Mouse (Mus musculus): ENCODE measurements at regions not wholly inside any gene's neighbourhood (a gene's known extent, or its start where the extent isn't known, plus 50 kb on each side); places are given as distances from the start of the nearest gene placed in this dataset.

GRCm38 (mm10) chr4:153675431-153675830, 192.8 kb upstream of the Ajap1 start:
- no peak for TF ChIP-seq ZC3H11A (IDR thresholded peaks at IDR 0.05; ENCODE audit: borderline replicate concordance, low read depth, low read length)
- no peak for TF ChIP-seq CHD2 (IDR thresholded peaks at IDR 0.05; ENCODE audit: low read depth, low read length)
- TF ChIP-seq MAFK (IDR thresholded peaks at IDR 0.05; ENCODE audit: insufficient read depth, low read depth, low read length) = no peak
- no peak for TF ChIP-seq ZNF384 (IDR thresholded peaks at IDR 0.05; ENCODE audit: low read depth, low read length)
- no peak for TF ChIP-seq HCFC1 (IDR thresholded peaks at IDR 0.05; ENCODE audit: borderline replicate concordance, insufficient read depth, low read length)
- H3K36me3 ChIP-seq (ENCODE audit: control insufficient read depth, insufficient read depth, low read length, poor library complexity, severe bottlenecking) = no peaks in the 10 kb centered on the region
- no peak overlapping the region for H3K27ac ChIP-seq (ENCODE audit: insufficient read depth, low read depth, low read length, poor library complexity, severe bottlenecking)
- 0 out of 4 replicates have a peak, but pooled peaks cover 0 to 2% of the 10 kb centered on the region in 2 experiments for H3K4me1 ChIP-seq (ENCODE audit: control insufficient read depth in 2 of 2, insufficient read depth in 2 of 2, low read length in 2 of 2, poor library complexity in 1 of 2)
- no peaks in the 10 kb centered on the region for H3K9me3 ChIP-seq (ENCODE audit: control insufficient read depth, insufficient read depth, low read depth, low read length)
- H3K4me3 ChIP-seq (ENCODE audit: insufficient read depth in 1 of 2, low read depth in 1 of 2, low read length in 2 of 2, poor library complexity in 1 of 2, severe bottlenecking in 1 of 2) = no peak overlapping the region
- H3K9ac ChIP-seq (ENCODE audit: insufficient read depth, low read depth, low read length, poor library complexity, severe bottlenecking) = no peak overlapping the region
- no peak for DNase-seq (ENCODE audit: low read depth, low spot score)
- in situ Hi-C loops (cut with MboI; ENCODE audit: low sequenced_read_pairs in 2 of 2, unreplicated experiment in 2 of 2) = no loop called here

GRCm38 (mm10) chr4:153679151-153679550, 196.5 kb upstream of the Ajap1 start:
- TF ChIP-seq ZC3H11A (IDR thresholded peaks at IDR 0.05; ENCODE audit: borderline replicate concordance, low read depth, low read length) (no peak), CHD2 (IDR thresholded peaks at IDR 0.05; ENCODE audit: low read depth, low read length) (no peak), MAFK (IDR thresholded peaks at IDR 0.05; ENCODE audit: insufficient read depth, low read depth, low read length) (no peak), HCFC1 (IDR thresholded peaks at IDR 0.05; ENCODE audit: borderline replicate concordance, insufficient read depth, low read length) (no peak), ZNF384 (IDR thresholded peaks at IDR 0.05; ENCODE audit: low read depth, low read length) (no peak)
- H3K4me3 ChIP-seq (ENCODE audit: insufficient read depth in 1 of 2, low read depth in 1 of 2, low read length in 2 of 2, poor library complexity in 1 of 2, severe bottlenecking in 1 of 2) = no peak overlapping the region
- in situ Hi-C loops (cut with MboI; ENCODE audit: low sequenced_read_pairs in 2 of 2, unreplicated experiment in 2 of 2) = no loop called here
- DNase-seq (ENCODE audit: low read depth, low spot score) = no peak
- H3K4me1 ChIP-seq (ENCODE audit: control insufficient read depth in 2 of 2, insufficient read depth in 2 of 2, low read length in 2 of 2, poor library complexity in 1 of 2) = no peaks in the 10 kb centered on the region
- no peaks in the 10 kb centered on the region for H3K36me3 ChIP-seq (ENCODE audit: control insufficient read depth, insufficient read depth, low read length, poor library complexity, severe bottlenecking)
- H3K9ac ChIP-seq (ENCODE audit: insufficient read depth, low read depth, low read length, poor library complexity, severe bottlenecking) = no peak overlapping the region
- H3K27ac ChIP-seq (ENCODE audit: insufficient read depth, low read depth, low read length, poor library complexity, severe bottlenecking) = no peak overlapping the region
- H3K9me3 ChIP-seq (ENCODE audit: control insufficient read depth, insufficient read depth, low read depth, low read length) = no peaks in the 10 kb centered on the region

DNA sequence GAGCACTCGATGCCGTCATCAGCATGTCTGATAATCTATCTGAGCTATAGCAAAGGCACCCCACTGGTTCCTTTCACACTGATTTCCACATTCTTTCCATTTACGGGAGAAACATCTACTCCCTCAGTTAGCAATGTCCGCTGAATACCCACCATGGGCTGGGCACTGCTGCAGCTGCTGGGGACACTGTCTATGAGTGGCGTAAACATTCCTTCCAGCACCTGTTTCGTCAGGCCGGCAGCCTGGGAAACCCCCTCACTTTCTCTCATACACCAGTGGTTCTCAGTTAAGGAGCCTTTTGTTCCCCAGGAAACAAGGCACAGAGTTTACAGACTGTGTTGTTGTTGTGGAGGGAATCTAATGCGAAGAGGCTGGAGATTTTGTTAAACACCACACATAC, 205.8 kb upstream of the Ajap1 start:
- H3K27ac ChIP-seq (ENCODE audit: insufficient read depth, low read depth, low read length, poor library complexity, severe bottlenecking) = no peak overlapping the region
- no peak overlapping the region for H3K9ac ChIP-seq (ENCODE audit: insufficient read depth, low read depth, low read length, poor library complexity, severe bottlenecking)
- no peaks in the 10 kb centered on the region for H3K36me3 ChIP-seq (ENCODE audit: control insufficient read depth, insufficient read depth, low read length, poor library complexity, severe bottlenecking)
- H3K4me1 ChIP-seq (ENCODE audit: control insufficient read depth in 2 of 2, insufficient read depth in 2 of 2, low read length in 2 of 2, poor library complexity in 1 of 2) = no peaks in the 10 kb centered on the region
- TF ChIP-seq CHD2 (IDR thresholded peaks at IDR 0.05; ENCODE audit: low read depth, low read length) (no peak), HCFC1 (IDR thresholded peaks at IDR 0.05; ENCODE audit: borderline replicate concordance, insufficient read depth, low read length) (no peak), ZC3H11A (IDR thresholded peaks at IDR 0.05; ENCODE audit: borderline replicate concordance, low read depth, low read length) (no peak), ZNF384 (IDR thresholded peaks at IDR 0.05; ENCODE audit: low read depth, low read length) (no peak), MAFK (IDR thresholded peaks at IDR 0.05; ENCODE audit: insufficient read depth, low read depth, low read length) (no peak)
- H3K4me3 ChIP-seq (ENCODE audit: insufficient read depth in 1 of 2, low read depth in 1 of 2, low read length in 2 of 2, poor library complexity in 1 of 2, severe bottlenecking in 1 of 2) = no peak overlapping the region
- in situ Hi-C loops (cut with MboI; ENCODE audit: low sequenced_read_pairs in 2 of 2, unreplicated experiment in 2 of 2) = no loop called here
- no peak for DNase-seq (ENCODE audit: low read depth, low spot score)
- no peaks in the 10 kb centered on the region for H3K9me3 ChIP-seq (ENCODE audit: control insufficient read depth, insufficient read depth, low read depth, low read length)

DNA sequence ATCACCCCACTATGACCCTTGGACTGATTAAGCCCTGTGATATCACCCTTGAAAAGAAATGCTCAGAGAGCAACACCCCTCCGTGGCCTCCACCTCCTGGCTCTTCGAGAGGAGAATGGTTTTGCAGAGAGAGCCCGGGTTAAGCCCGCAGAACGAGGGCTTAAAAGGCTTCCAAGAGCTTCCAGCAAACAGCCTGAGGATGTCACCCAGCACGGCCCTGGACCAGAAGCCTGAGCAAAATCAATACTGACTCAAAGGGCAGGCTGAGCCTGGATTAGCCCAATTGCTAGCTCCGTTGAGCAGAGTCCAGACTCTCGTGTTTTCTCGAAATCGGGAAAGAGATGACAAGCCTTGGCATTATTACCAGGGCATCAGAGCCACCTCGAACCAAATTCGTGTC, 211.3 kb upstream of the Ajap1 start:
- Histone ChIP-seq H3K36me3 (ENCODE audit: control insufficient read depth, insufficient read depth, low read length, poor library complexity, severe bottlenecking) (no peaks in the 10 kb centered on the region), H3K27ac (ENCODE audit: insufficient read depth, low read depth, low read length, poor library complexity, severe bottlenecking) (no peak overlapping the region), H3K4me1 (ENCODE audit: control insufficient read depth in 2 of 2, insufficient read depth in 2 of 2, low read length in 2 of 2, poor library complexity in 1 of 2) (peaks cover 0 to 2% of the 10 kb centered on the region in 2 experiments; a peak in 1 of 4 replicates), H3K9ac (ENCODE audit: insufficient read depth, low read depth, low read length, poor library complexity, severe bottlenecking) (no peak overlapping the region), H3K4me3 (ENCODE audit: insufficient read depth in 1 of 2, low read depth in 1 of 2, low read length in 2 of 2, poor library complexity in 1 of 2, severe bottlenecking in 1 of 2) (no peak overlapping the region), H3K9me3 (ENCODE audit: control insufficient read depth, insufficient read depth, low read depth, low read length) (no peaks in the 10 kb centered on the region)
- in situ Hi-C loops (cut with MboI; ENCODE audit: low sequenced_read_pairs in 2 of 2, unreplicated experiment in 2 of 2) = no loop called here
- no peak for DNase-seq (ENCODE audit: low read depth, low spot score)
- TF ChIP-seq CHD2 (IDR thresholded peaks at IDR 0.05; ENCODE audit: low read depth, low read length) (no peak), ZNF384 (IDR thresholded peaks at IDR 0.05; ENCODE audit: low read depth, low read length) (no peak), HCFC1 (IDR thresholded peaks at IDR 0.05; ENCODE audit: borderline replicate concordance, insufficient read depth, low read length) (no peak), MAFK (IDR thresholded peaks at IDR 0.05; ENCODE audit: insufficient read depth, low read depth, low read length) (no peak), ZC3H11A (IDR thresholded peaks at IDR 0.05; ENCODE audit: borderline replicate concordance, low read depth, low read length) (no peak)
